Mouse (Mus musculus): ENCODE results near the gene Ssh3. TPM values are rescaled to one million over a fixed set of nuclear protein-coding genes. Genes with fewer than 3 reads are reported as not detected.
A peak's percentile ranks its signal among the peaks of the same experiment; 100 is the strongest.

The Ssh3 gene
- polyA plus RNA-seq, 1 experiment from 2014 or later = 9.1 TPM

DNA sequence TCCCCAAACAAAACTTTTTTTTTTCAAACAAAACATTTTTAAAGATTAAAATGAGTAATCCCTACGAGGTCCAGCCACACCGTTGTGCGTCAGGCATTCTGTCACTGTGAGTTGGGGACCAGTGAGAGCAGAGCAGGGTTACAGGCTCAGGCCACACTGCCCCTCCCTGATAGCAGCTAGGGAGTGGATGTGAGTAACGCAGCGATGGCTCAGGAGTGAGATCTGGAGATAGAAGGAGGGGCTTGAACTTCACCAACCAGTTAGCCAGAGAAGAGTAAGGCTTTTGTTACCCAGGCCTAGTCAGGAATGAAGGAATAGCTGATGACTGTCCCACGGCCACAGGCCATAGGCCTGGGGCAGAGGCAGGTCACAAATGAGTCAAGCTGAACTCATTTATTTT lies 24.2 kb downstream of the Ssh3 start:
- ATAC-seq (ENCODE audit: insufficient number of reproducible peaks, insufficient read depth, low FRiP score, low TSS enrichment, low read depth) = no peak
- WGBS = 84% methylated on average over 6 of the region's 6 CpGs

DNA sequence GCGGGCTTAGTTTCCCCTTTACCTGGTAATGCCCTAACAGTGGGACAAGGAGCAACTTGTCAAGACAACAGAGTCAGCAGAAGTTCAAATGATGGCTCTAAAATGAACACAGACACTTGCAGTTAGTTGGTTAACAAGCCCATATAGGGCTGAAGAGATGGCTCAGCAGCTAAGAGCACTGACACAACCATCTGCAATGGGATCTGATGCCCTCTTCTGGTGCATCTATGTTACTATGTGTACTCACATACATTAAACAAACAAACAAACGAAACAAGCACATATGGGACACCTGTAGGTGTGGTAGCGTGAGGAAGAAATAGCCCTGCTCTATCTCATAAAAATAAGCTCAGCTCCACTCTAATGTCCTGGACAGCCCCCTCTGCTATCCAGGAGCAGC lies 26.6 kb downstream of the Ssh3 start:
- Histone ChIP-seq H3K4me3 (replicated peaks) (no peak overlapping the region), H3K36me3 (no peaks in the 10 kb centered on the region), H3K4me1 (replicated peaks) (peaks cover 11% of the 10 kb centered on the region), H3K27ac (no peak overlapping the region), H3K4me2 (no peak overlapping the region), H3K27me3 (0 out of 2 replicates have a peak, but pooled peaks cover 10% of the 10 kb centered on the region), H3K9ac (replicated peaks) (no peak overlapping the region), H3K9me3 (no peaks in the 10 kb centered on the region)
- 59% methylated on average over 3 of the region's 3 CpGs for WGBS
- ATAC-seq (ENCODE audit: insufficient number of reproducible peaks, insufficient read depth, low FRiP score, low TSS enrichment, low read depth) = no peak

More for the DNA sequence above, 24.2 kb downstream of the Ssh3 start:
- no peak overlapping the region for H3K4me3 ChIP-seq (replicated peaks)
- H3K4me2 ChIP-seq = no peak overlapping the region
- H3K9ac ChIP-seq (replicated peaks) = no peak overlapping the region
- H3K36me3 ChIP-seq = no peaks in the 10 kb centered on the region
- peaks cover 10% of the 10 kb centered on the region for H3K4me1 ChIP-seq (replicated peaks)
- 0 out of 2 replicates have a peak, but pooled peaks cover 10% of the 10 kb centered on the region for H3K27me3 ChIP-seq
- no peaks in the 10 kb centered on the region for H3K9me3 ChIP-seq
- no peak overlapping the region for H3K27ac ChIP-seq

DNA sequence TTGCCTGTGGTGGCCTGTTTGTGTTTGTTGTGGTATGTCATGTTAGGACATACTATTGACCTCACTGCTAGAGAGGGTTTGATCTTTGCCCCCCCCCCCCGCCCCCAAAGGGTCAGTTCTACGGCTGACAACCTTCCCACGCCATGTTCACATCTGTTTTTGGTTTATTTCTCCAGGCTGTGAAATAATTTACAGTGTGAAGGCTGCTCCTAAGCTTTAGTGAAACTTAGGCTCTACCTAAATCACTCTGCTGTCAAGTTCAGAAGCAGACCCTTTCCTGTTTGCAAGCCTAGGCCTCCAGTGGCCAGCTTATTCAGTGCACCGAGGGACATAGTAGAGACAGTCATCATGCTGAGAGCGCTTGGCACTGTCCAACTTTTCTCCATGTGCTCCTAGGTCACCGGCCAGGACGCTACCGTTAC lies 28.7 kb downstream of the Ssh3 start:
- Histone ChIP-seq H3K27ac (0 out of 2 replicates have a peak overlapping the region, but pooled peaks have one; percentile 29), H3K36me3 (no peaks in the 10 kb centered on the region), H3K4me3 (replicated peaks) (no peak overlapping the region), H3K9ac (replicated peaks) (no peak overlapping the region; the same call in 1 of the 2 replicates), H3K4me2 (no peak overlapping the region), H3K9me3 (no peaks in the 10 kb centered on the region), H3K27me3 (0 out of 2 replicates have a peak, but pooled peaks cover 10% of the 10 kb centered on the region), H3K4me1 (replicated peaks) (peaks cover 18% of the 10 kb centered on the region)
- ATAC-seq (ENCODE audit: insufficient number of reproducible peaks, insufficient read depth, low FRiP score, low TSS enrichment, low read depth) = no peak
- 20% methylated on average over 8 of the region's 8 CpGs for WGBS

DNA sequence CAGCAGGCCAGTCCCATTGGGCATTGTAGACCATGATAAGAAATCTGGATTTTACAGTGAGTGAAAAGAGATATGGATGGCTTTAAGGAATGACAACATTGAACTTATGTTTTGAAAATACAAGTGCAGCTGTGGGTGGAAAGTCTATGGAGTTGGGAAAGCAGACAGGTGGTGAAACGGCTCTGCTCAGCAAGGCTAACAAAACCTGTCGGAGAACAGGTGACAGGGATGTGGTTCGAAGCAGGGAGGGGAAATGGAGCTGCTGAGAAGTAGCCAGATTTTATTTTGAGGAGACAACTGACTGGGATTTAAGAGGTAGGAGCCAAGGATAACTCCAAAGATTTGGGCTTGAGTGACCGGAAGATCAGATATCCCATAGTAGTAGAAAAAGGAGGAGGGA lies 34.4 kb downstream of the Ssh3 start:
- no peak overlapping the region for H3K4me3 ChIP-seq (replicated peaks)
- H3K4me2 ChIP-seq = no peak overlapping the region
- H3K9me3 ChIP-seq = no peaks in the 10 kb centered on the region
- no peak overlapping the region for H3K27ac ChIP-seq
- no peak for ATAC-seq (ENCODE audit: insufficient number of reproducible peaks, insufficient read depth, low FRiP score, low TSS enrichment, low read depth)
- 70% methylated on average over 4 of the region's 4 CpGs for WGBS
- H3K4me1 ChIP-seq (replicated peaks) = peaks cover 21% of the 10 kb centered on the region
- peaks cover 12% of the 10 kb centered on the region for H3K27me3 ChIP-seq
- H3K9ac ChIP-seq (replicated peaks) = no peak overlapping the region
- H3K36me3 ChIP-seq = no peaks in the 10 kb centered on the region

DNA sequence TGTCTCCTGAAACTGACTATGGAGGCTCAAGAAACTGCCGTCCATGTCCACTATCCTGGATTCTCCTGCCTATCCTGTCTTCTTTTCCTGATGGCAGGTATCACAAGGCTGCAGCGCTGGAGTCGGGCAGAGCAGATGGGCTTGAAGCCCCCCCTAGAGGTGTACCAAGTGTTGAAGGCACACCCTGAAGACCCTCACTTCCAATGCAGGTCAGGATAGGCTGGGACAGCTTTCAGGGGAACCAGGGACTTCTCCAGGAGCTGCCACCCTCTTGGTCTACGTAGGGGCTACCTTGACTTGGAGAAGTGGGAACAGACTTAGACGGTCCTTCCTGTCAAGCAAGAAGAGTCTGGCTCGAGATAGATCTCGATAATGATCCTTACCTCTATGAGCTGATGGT lies 36.3 kb downstream of the Ssh3 start:
- Histone ChIP-seq H3K4me2 (no peak overlapping the region), H3K9ac (replicated peaks) (no peak overlapping the region), H3K27ac (no peak overlapping the region), H3K4me1 (replicated peaks) (peaks cover 26% of the 10 kb centered on the region), H3K36me3 (no peaks in the 10 kb centered on the region), H3K27me3 (peaks cover 21% of the 10 kb centered on the region), H3K4me3 (replicated peaks) (peak overlapping the region; percentile 61; the same call in 1 of the 2 replicates), H3K9me3 (no peaks in the 10 kb centered on the region)
- 76% methylated on average over 7 of the region's 7 CpGs for WGBS
- ATAC-seq (ENCODE audit: insufficient number of reproducible peaks, insufficient read depth, low FRiP score, low TSS enrichment, low read depth) = no peak

DNA sequence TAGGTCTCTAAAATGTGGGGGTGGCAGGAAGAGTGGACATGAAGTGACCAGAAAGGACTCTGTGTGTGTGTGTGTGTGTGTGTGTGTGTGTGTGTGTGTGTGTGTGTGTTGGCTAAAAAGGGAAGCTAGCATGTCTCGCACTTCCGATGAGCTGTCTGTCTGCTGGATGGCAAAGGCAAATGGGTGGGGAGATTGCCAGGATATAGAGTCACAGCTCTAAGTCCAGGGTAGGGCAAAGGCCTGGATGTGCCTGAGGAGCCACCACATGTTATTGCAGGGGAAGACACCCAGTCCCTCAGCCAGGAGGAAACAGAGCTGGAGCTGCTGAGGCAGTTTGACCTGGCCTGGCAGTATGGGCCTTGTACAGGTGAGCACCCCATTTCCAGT lies 36.8 kb downstream of the Ssh3 start:
- H3K4me1 ChIP-seq (replicated peaks) = peaks cover 26% of the 10 kb centered on the region
- peak overlapping the region; percentile 71 for H3K9ac ChIP-seq (replicated peaks)
- peaks cover 24% of the 10 kb centered on the region for H3K27me3 ChIP-seq
- peak overlapping the region; percentile 61 for H3K4me3 ChIP-seq (replicated peaks)
- 73% methylated on average over 2 of the region's 2 CpGs for WGBS
- H3K4me2 ChIP-seq = peak overlapping the region; percentile 92
- no peak for ATAC-seq (ENCODE audit: insufficient number of reproducible peaks, insufficient read depth, low FRiP score, low TSS enrichment, low read depth)
- H3K9me3 ChIP-seq = no peaks in the 10 kb centered on the region
- H3K36me3 ChIP-seq = no peaks in the 10 kb centered on the region
- H3K27ac ChIP-seq = peak overlapping the region; percentile 66; the same call in 1 of the 2 replicates

DNA sequence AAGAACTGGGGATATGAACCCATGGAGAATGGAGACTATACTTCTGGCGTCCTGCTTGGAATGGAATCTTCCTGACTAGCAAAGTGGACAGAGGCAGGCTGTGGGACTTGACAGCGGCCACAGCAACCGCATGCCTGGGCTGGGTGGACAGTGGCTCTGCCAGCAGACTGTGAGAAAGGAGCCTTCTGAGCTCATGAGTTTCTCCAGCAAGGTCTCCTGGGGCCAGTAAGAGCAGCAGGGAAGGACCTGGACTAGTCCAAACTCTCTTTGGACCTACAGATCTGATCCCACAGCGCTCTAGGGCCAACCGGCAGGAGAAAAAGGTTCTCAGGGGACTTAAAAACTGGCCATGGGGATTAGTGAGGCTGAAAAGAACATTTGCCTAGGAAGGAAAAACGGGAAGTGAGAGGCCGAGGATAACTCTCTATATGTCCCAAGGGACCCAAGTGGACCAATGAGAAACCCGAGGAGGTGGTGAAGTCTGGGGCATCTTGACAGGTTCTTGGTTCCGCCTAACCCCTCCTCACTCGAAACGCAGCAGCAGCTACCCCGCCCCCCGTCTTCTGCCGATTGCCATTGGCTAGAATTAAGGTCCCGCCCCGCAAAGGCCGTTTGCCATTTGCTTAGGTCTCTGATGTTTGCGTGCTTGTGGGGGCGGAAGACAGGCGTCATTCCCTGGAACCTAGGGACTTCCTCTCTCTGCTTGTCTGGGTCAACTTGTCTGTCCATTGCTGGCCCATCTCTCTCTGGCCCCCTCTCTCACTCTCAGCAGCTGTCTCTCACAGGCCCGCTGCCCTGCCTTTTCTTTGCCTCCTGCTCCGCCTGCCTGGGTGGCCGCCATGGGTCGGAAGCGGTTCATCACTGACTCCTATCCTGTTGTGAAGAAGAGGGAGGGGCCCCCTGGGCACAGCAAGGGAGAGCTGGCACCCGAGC lies 37.5 kb downstream of the Ssh3 start, which contains the start of gene Pold4:
TSS of gene Pold4 (plus strand) at position 647 of the 933 bp plus-strand sequence.
- 13% methylated on average over 26 of the region's 26 CpGs for WGBS
- H3K27me3 ChIP-seq = peaks cover 24% of the 10 kb centered on the region
- peak within 1 kb of the TSS; percentile 92 for H3K4me2 ChIP-seq
- peak within 1 kb of the TSS; percentile 66 for H3K27ac ChIP-seq
- H3K36me3 ChIP-seq = no peaks in the 10 kb centered on the region
- peak; percentile 64 for ATAC-seq (ENCODE audit: insufficient number of reproducible peaks, insufficient read depth, low FRiP score, low TSS enrichment, low read depth)
- H3K4me3 ChIP-seq (replicated peaks) = peak within 1 kb of the TSS; percentile 61
- no peaks in the 10 kb centered on the region for H3K9me3 ChIP-seq
- peaks cover 23% of the 10 kb centered on the region for H3K4me1 ChIP-seq (replicated peaks)
- H3K9ac ChIP-seq (replicated peaks) = peak within 1 kb of the TSS; percentile 71

DNA sequence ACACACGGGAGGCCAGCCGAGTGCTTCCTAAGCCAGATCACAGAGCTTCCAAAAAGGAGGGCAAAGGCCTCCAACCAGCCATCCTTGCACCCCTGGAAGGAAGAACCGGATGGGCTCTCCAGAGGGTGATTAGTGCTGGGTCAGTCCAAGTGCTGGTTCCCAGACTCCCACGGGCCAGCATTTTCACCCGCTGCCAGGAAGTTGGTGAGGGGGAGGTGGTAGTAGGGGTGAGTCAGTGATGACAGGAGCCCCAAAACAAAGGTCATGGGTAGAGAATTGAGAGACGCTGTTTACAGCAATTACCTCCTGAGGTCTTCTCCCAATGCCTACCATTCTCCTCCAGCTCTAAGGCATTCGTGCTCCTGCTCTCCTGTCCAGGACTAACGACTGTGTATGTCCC lies 38.6 kb downstream of the Ssh3 start:
- no peak overlapping the region for H3K4me2 ChIP-seq
- WGBS = 74% methylated on average over 8 of the region's 8 CpGs
- H3K36me3 ChIP-seq = no peaks in the 10 kb centered on the region
- H3K27ac ChIP-seq = no peak overlapping the region
- H3K27me3 ChIP-seq = peaks cover 24% of the 10 kb centered on the region
- ATAC-seq (ENCODE audit: insufficient number of reproducible peaks, insufficient read depth, low FRiP score, low TSS enrichment, low read depth) = no peak
- peaks cover 19% of the 10 kb centered on the region for H3K4me1 ChIP-seq (replicated peaks)
- no peak overlapping the region for H3K4me3 ChIP-seq (replicated peaks)
- no peak overlapping the region for H3K9ac ChIP-seq (replicated peaks)
- H3K9me3 ChIP-seq = no peaks in the 10 kb centered on the region

DNA sequence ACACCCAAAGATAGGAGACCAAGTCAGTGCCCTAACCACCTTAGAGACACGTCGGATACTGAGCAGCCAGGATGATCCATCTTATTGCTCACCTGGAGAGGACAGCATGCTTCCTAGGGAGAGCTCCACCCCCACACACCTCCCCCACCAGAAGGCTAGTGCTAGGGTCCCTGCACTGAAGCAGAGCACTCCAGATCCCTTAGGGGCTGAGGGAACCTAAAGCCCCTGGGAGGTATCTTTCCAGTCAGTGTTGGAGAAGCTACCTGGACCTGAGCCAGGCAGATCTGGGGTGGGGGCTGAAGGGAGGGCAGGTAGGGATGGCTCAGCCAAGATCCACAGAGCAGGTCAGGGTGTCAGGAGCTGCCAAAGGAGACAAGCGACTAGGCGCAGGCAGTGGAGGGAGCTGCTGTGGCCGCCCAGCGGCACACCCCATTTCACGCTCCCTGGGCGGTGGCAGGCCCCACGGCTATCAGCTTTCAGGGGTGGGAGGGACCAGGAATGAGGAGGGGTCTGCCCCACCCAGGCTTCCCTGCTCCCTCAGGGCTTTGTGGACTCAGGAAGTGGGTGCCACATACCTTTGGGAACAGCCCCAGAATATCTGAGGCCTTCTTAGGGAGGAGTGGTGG lies 39.4 kb downstream of the Ssh3 start:
- WGBS = 32% methylated on average over 9 of the region's 9 CpGs
- Histone ChIP-seq H3K4me2 (no peak overlapping the region), H3K9ac (replicated peaks) (no peak overlapping the region), H3K4me3 (replicated peaks) (no peak overlapping the region), H3K4me1 (replicated peaks) (peaks cover 19% of the 10 kb centered on the region), H3K27me3 (peaks cover 24% of the 10 kb centered on the region), H3K27ac (no peak overlapping the region), H3K36me3 (no peaks in the 10 kb centered on the region), H3K9me3 (no peaks in the 10 kb centered on the region)
- ATAC-seq (ENCODE audit: insufficient number of reproducible peaks, insufficient read depth, low FRiP score, low TSS enrichment, low read depth) = no peak

DNA sequence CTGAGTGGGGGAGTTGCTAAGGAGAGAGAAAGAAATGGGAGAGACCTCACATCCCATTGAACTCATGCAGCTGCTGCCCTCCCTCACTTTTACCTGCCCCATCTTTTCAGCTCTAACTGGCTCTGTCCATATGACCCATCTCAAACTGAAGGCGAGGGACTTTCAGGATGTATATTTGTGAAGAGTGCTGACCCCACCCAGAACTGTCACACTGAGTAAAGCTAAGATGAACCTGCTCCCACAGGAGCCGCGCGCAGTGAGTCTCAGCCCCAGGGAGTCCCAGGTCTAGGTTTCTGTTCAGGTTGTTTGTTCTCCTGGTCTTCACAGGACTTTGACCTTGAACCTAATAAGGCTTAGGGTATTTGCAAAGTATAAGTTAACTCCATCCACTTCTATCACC lies 40.1 kb downstream of the Ssh3 start:
- H3K36me3 ChIP-seq = peaks cover under 1% of the 10 kb centered on the region; the same call in 1 of the 2 replicates
- H3K4me2 ChIP-seq = no peak overlapping the region
- no peaks in the 10 kb centered on the region for H3K9me3 ChIP-seq
- no peak overlapping the region for H3K4me3 ChIP-seq (replicated peaks)
- no peak overlapping the region for H3K9ac ChIP-seq (replicated peaks)
- H3K4me1 ChIP-seq (replicated peaks) = peaks cover 19% of the 10 kb centered on the region
- no peak overlapping the region for H3K27ac ChIP-seq
- peaks cover 24% of the 10 kb centered on the region for H3K27me3 ChIP-seq
- ATAC-seq (ENCODE audit: insufficient number of reproducible peaks, insufficient read depth, low FRiP score, low TSS enrichment, low read depth) = no peak
- 78% methylated on average over 4 of the region's 4 CpGs for WGBS

Data from limb, embryonic 12.5 days (tissue).